Mouse (Mus musculus): Measurements from ENCODE around the gene Man2a1. TPM values are rescaled to one million over a fixed set of nuclear protein-coding genes. Genes with fewer than 3 reads are reported as not detected.

Gene Man2a1
- polyA plus RNA-seq, 1 experiment from 2014 or later: 6.8 TPM

DNA sequence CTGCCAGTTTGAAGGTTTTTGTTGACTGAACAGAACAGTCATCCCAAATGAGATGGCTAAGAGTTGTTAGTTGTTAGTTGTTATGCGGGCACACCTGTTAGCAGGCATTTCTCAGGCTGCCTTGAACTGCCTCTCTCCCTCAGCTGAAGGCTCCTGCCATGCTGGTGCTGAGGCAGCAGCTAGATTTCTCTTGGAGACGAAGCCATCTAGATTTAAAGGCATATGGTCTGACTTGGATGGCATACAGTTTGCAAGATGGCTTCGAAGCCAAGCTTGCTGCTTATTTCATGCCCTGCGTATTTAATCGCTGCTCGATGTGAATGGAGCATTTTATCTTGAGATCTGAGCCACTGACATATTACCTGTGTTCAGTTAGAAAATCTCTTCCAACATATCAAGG is 19.4 kb upstream of the Man2a1 start:
- no peak for ATAC-seq (ENCODE audit: low FRiP score, low read depth)
- 85% methylated on average over 6 of the region's 6 CpGs for WGBS

DNA sequence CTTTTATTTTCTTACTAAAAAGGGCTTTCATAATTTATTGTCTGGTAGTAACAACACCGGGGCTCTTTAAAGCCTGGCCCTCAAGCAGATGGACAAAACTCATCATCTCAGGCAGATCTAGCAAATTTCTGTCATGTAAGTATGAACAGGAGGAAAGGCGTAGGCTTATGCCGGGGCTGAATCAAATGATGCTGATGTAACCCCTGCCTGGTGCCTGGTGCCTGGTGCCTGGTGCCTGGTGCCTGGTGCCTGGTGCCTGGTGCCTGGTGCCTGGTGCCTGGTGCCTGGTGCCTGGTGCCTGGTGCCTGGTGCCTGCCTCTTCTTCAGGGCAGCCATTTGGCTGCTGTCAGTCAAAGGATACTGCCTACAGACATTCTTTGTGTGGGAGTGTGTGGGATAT is 18.6 kb upstream of the Man2a1 start:
- ATAC-seq (ENCODE audit: low FRiP score, low read depth): no peak
- H3K27ac ChIP-seq (replicated peaks): no peak overlapping the region
- 88% methylated on average over 3 of the region's 3 CpGs for WGBS

More for the DNA sequence above, 19.4 kb upstream of the Man2a1 start:
- no peaks in the 10 kb centered on the region for H3K9me3 ChIP-seq
- H3K4me1 ChIP-seq: no peaks in the 10 kb centered on the region; the same call in 1 of the 2 replicates
- H3K36me3 ChIP-seq: no peaks in the 10 kb centered on the region
- no peaks in the 10 kb centered on the region for H3K27me3 ChIP-seq
- no peak overlapping the region for H3K4me3 ChIP-seq
- H3K9ac ChIP-seq (replicated peaks): no peak overlapping the region
- H3K4me2 ChIP-seq (replicated peaks): no peak overlapping the region
- H3K27ac ChIP-seq (replicated peaks): no peak overlapping the region

DNA sequence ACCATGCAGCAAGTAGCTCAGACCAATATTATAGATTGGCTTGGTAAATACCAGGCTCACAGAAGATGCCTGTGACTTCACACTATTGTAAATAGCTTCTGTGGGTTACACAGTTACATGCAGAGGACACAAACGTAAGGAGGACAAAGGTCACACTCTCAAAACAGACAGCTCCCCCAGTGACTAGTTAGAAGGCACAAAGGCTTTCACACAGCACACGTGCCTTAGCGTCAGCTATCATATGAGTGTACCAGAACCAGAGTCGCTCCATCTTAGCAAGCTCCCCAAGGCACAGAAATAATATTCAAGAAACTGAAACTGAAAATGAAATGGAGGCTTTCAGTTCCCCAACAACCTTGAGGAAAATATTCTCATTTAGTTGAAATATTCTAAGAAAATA is 10.1 kb upstream of the Man2a1 start:
- no peak for ATAC-seq (ENCODE audit: low FRiP score, low read depth)
- Histone ChIP-seq H3K27ac (replicated peaks) (no peak overlapping the region), H3K27me3 (no peaks in the 10 kb centered on the region)

More for the DNA sequence above, 18.6 kb upstream of the Man2a1 start:
- H3K36me3 ChIP-seq: no peaks in the 10 kb centered on the region
- no peak overlapping the region for H3K4me2 ChIP-seq (replicated peaks)
- H3K9ac ChIP-seq (replicated peaks): no peak overlapping the region
- no peaks in the 10 kb centered on the region; the same call in 1 of the 2 replicates for H3K4me1 ChIP-seq
- H3K4me3 ChIP-seq: no peak overlapping the region
- no peaks in the 10 kb centered on the region for H3K27me3 ChIP-seq
- H3K9me3 ChIP-seq: no peaks in the 10 kb centered on the region

GRCm38 (mm10) chr17:64591366-64591765 is 9.2 kb upstream of the Man2a1 start:
- Histone ChIP-seq H3K9me3 (no peaks in the 10 kb centered on the region), H3K9ac (replicated peaks) (no peak overlapping the region), H3K27me3 (no peaks in the 10 kb centered on the region), H3K27ac (replicated peaks) (0 out of 2 replicates have a peak overlapping the region, but pooled peaks have one; percentile 30), H3K4me1 (no peaks in the 10 kb centered on the region), H3K36me3 (no peaks in the 10 kb centered on the region), H3K4me3 (no peak overlapping the region), H3K4me2 (replicated peaks) (no peak overlapping the region)
- WGBS: 89% methylated on average over 10 of the region's 10 CpGs
- ATAC-seq (ENCODE audit: low FRiP score, low read depth): no peak

More for the DNA sequence above, 10.1 kb upstream of the Man2a1 start:
- Histone ChIP-seq H3K4me2 (replicated peaks) (no peak overlapping the region), H3K9me3 (no peaks in the 10 kb centered on the region), H3K4me3 (no peak overlapping the region), H3K9ac (replicated peaks) (no peak overlapping the region), H3K4me1 (no peaks in the 10 kb centered on the region), H3K36me3 (no peaks in the 10 kb centered on the region)
- 51% methylated on average over 4 of the region's 4 CpGs for WGBS

DNA sequence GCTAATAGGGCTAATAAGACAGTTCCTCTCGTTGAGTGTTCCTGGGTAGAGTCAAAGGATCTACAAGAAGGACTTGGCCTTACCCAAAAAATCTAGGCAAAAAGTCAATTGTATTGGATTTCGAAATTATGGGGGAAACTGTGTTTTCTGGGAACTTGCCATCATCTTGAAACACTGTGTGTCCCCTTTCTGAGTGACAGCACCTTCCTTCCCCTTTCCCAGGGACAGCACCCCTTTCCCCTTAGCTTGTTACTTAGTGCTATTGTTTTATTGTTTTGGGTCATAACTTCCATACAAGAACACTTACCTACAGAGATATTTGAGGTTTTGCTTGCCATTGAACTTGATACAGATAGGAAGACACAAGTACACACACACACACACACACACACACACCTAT is 8.2 kb upstream of the Man2a1 start:
- H3K27me3 ChIP-seq: no peaks in the 10 kb centered on the region
- no peak overlapping the region for H3K9ac ChIP-seq (replicated peaks)
- ATAC-seq (ENCODE audit: low FRiP score, low read depth): no peak
- H3K9me3 ChIP-seq: no peaks in the 10 kb centered on the region
- no peak overlapping the region for H3K4me2 ChIP-seq (replicated peaks)
- WGBS: 84% methylated on average over 2 of the region's 2 CpGs
- no peaks in the 10 kb centered on the region for H3K4me1 ChIP-seq
- no peak overlapping the region for H3K4me3 ChIP-seq
- no peak overlapping the region for H3K27ac ChIP-seq (replicated peaks)
- H3K36me3 ChIP-seq: no peaks in the 10 kb centered on the region

- 85% methylated on average over 3 of the region's 3 CpGs for whole genome bisulfite sequencing
- Histone ChIP-seq H3K9me3 (no peaks in the 10 kb centered on the region), H3K27me3 (no peaks in the 10 kb centered on the region), H3K9ac (replicated peaks) (no peak overlapping the region), H3K4me2 (replicated peaks) (no peak overlapping the region), H3K27ac (replicated peaks) (no peak overlapping the region), H3K4me1 (no peaks in the 10 kb centered on the region), H3K4me3 (no peak overlapping the region), H3K36me3 (no peaks in the 10 kb centered on the region)
- no peak for ATAC-seq (ENCODE audit: low FRiP score, low read depth)
Measured at GRCm38 (mm10) chr17:64592788-64593187, 7.7 kb upstream of the Man2a1 start.

DNA sequence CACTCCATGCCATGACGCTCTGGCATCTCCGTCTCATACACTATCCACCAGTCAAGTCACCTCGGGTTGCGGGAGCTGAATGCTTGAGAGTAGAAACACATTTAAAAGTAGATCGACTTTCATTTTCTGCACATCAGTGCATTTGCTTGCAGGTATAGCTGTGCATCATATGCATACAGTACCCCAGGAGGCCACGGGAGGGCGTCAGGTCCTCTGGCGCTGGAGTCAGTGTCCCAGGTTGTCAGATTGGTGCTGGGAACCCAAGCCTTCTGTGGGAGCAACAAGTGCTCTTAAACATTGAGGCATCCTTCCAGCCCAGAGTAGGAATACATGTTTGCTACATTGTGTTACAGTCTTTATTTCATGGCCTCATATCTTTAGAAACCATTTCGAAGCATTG is 2.8 kb upstream of the Man2a1 start:
- Histone ChIP-seq H3K4me3 (no peak overlapping the region), H3K4me2 (replicated peaks) (no peak overlapping the region), H3K27me3 (no peaks in the 10 kb centered on the region), H3K9ac (replicated peaks) (no peak overlapping the region), H3K9me3 (no peaks in the 10 kb centered on the region), H3K36me3 (no peaks in the 10 kb centered on the region), H3K4me1 (peaks cover 11% of the 10 kb centered on the region), H3K27ac (replicated peaks) (no peak overlapping the region)
- ATAC-seq (ENCODE audit: low FRiP score, low read depth): no peak
- WGBS: 86% methylated on average over 9 of the region's 9 CpGs

DNA sequence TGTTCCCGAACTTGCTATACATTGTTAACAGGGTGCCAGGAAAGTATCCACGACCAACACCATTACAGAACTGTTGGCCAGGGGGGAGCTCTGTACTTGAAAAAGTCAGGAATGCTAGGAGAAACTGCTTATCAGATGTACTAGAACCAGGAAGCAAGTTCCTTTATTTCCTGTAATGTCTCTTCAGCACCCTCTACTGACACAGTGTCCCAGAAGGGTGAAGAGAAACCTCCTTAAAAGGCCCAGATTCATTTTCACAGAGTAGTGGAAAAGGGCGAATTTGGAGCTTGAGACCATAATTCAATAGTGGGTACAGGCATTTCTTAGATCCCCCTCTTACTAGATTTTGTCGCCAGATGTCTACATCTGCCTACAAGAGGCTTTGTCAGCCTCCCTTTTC is 620 bp upstream of the Man2a1 start:
- H3K27me3 ChIP-seq: peaks cover 9% of the 10 kb centered on the region; the same call in 1 of the 2 replicates
- no peak; the same call in 1 of the 2 replicates for ATAC-seq (ENCODE audit: low FRiP score, low read depth)
- peak overlapping the region; percentile 93 for H3K4me2 ChIP-seq (replicated peaks)
- no peaks in the 10 kb centered on the region for H3K36me3 ChIP-seq
- peak overlapping the region; percentile 91 for H3K4me3 ChIP-seq
- peak overlapping the region; percentile 88 for H3K27ac ChIP-seq (replicated peaks)
- H3K9me3 ChIP-seq: no peaks in the 10 kb centered on the region
- peak overlapping the region; percentile 41; the same call in 1 of the 2 replicates for H3K9ac ChIP-seq (replicated peaks)
- 38% methylated on average over 4 of the region's 4 CpGs for WGBS
- H3K4me1 ChIP-seq: peaks cover 22% of the 10 kb centered on the region

- peak; percentile 7; the same call in 1 of the 2 replicates for ATAC-seq (ENCODE audit: low FRiP score, low read depth)
- Histone ChIP-seq H3K27ac (replicated peaks) (peak overlapping the region; percentile 88), H3K9ac (replicated peaks) (peak overlapping the region; percentile 89), H3K36me3 (no peaks in the 10 kb centered on the region), H3K27me3 (peaks cover 9% of the 10 kb centered on the region; the same call in 1 of the 2 replicates), H3K4me1 (peaks cover 22% of the 10 kb centered on the region), H3K9me3 (no peaks in the 10 kb centered on the region), H3K4me3 (peak overlapping the region; percentile 91), H3K4me2 (replicated peaks) (peak overlapping the region; percentile 93)
- WGBS: under 1% methylated on average over 72 of the region's 73 CpGs
Measured at GRCm38 (mm10) chr17:64601091-64601750, 685 bp downstream of the Man2a1 start.

DNA sequence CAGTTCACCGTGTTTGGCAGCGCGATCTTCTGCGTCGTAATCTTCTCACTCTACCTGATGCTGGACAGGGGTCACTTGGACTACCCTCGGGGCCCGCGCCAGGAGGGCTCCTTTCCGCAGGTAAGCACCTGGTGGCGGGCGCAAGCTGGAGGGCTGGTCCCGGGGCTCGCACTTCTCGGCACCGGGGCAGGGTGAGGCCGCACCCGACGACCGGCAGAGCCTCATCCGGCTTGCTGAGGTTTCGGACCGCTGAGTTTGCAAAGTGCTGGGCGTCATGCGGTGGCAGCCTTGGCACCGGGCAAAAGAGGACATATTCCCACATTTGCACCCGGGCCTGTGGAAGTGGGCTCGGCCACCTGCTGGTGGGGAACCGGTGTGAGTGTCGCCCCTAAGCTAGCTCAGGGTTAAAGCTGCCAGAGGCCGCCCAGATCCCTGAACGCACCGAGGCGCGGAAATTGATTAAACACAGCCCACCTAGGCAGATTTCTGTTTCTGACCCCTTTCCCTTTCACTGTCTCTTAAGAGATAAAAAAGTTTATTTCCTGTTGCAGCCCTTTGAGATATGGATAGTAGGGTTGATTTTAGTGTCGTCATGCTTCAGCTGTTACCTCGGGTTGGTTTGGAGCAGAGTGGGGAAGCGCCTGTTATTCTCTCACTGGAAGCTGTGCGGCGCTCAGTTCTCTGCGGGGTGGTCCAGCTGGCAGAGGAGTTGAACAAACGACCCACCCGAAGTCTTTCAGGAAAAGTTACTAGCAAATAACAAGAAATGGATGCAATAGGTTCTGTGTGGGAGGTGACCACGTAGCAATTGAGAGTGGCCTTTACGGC is 1.4 kb downstream of the Man2a1 start:
- peak; percentile 29; the same call in 1 of the 2 replicates for ATAC-seq (ENCODE audit: low FRiP score, low read depth)
- H3K36me3 ChIP-seq: no peaks in the 10 kb centered on the region
- H3K27me3 ChIP-seq: peaks cover 9% of the 10 kb centered on the region; the same call in 1 of the 2 replicates
- peak overlapping the region; percentile 91 for H3K4me3 ChIP-seq
- no peak overlapping the region for H3K27ac ChIP-seq (replicated peaks)
- no peaks in the 10 kb centered on the region for H3K9me3 ChIP-seq
- peaks cover 22% of the 10 kb centered on the region for H3K4me1 ChIP-seq
- H3K4me2 ChIP-seq (replicated peaks): peak overlapping the region; percentile 93
- WGBS: under 1% methylated on average over 44 of the region's 44 CpGs
- H3K9ac ChIP-seq (replicated peaks): peak overlapping the region; percentile 89

- Histone ChIP-seq H3K4me1 (peaks cover 22% of the 10 kb centered on the region), H3K9me3 (no peaks in the 10 kb centered on the region), H3K27ac (replicated peaks) (no peak overlapping the region), H3K4me2 (replicated peaks) (peak overlapping the region; percentile 93), H3K27me3 (peaks cover 9% of the 10 kb centered on the region; the same call in 1 of the 2 replicates), H3K4me3 (peak overlapping the region; percentile 91; the same call in 1 of the 2 replicates), H3K36me3 (no peaks in the 10 kb centered on the region), H3K9ac (replicated peaks) (no peak overlapping the region)
- no peak for ATAC-seq (ENCODE audit: low FRiP score, low read depth)
- WGBS: 65% methylated on average over 9 of the region's 9 CpGs
Measured at GRCm38 (mm10) chr17:64603134-64603533, 2.6 kb downstream of the Man2a1 start.

GRCm38 (mm10) chr17:64603534-64603933 is 3.0 kb downstream of the Man2a1 start:
- 81% methylated on average over 5 of the region's 5 CpGs for WGBS
- Histone ChIP-seq H3K4me3 (0 out of 2 replicates have a peak overlapping the region, but pooled peaks have one; percentile 91), H3K9me3 (no peaks in the 10 kb centered on the region)

More at GRCm38 (mm10) chr17:64603534-64603933, 3.0 kb downstream of the Man2a1 start:
- H3K27me3 ChIP-seq: peaks cover 9% of the 10 kb centered on the region; the same call in 1 of the 2 replicates
- no peak for ATAC-seq (ENCODE audit: low FRiP score, low read depth)
- H3K27ac ChIP-seq (replicated peaks): no peak overlapping the region
- H3K36me3 ChIP-seq: no peaks in the 10 kb centered on the region
- peak overlapping the region; percentile 93 for H3K4me2 ChIP-seq (replicated peaks)
- no peak overlapping the region for H3K9ac ChIP-seq (replicated peaks)
- peaks cover 22% of the 10 kb centered on the region for H3K4me1 ChIP-seq

Measured in midbrain, embryonic 12.5 days (tissue).